Mouse (Mus musculus) hematopoietic stem cell, adult 5-6 weeks (primary cell): ENCODE results near the gene Dusp23. TPM values are rescaled to one million over a fixed set of nuclear protein-coding genes. Genes with fewer than 3 reads are reported as not detected.

ENCODE experiments used
- ATAC-seq, 2 experiments: fragments of 125-278 bp in 1 of 2; replicated peaks in 1 of 2; 2 replicates each; pipeline ENCODE4 v1.8.0; 2016 to 2017; ENCODE audit warnings: inconsistent platforms in 2 of 2, mild to moderate bottlenecking in 2 of 2, moderate number of reproducible peaks in 2 of 2, low read depth in 1 of 2, moderate TSS enrichment in 1 of 2; ENCODE audit not compliant: low FRiP score in 2 of 2, poor library complexity in 2 of 2, severe bottlenecking in 2 of 2, insufficient read depth in 1 of 2, low TSS enrichment in 1 of 2
- total RNA-seq: library from RNA; stranded (forward); fragments of 172-1452, 232-1000 nt; gene quantifications from 2 replicates; pipeline ENCODE4 v1.2.3, GENCODE M21; 2017

Dusp23 gene
- total RNA-seq, 1 experiment from 2014 or later: 0.79 TPM

DNA sequence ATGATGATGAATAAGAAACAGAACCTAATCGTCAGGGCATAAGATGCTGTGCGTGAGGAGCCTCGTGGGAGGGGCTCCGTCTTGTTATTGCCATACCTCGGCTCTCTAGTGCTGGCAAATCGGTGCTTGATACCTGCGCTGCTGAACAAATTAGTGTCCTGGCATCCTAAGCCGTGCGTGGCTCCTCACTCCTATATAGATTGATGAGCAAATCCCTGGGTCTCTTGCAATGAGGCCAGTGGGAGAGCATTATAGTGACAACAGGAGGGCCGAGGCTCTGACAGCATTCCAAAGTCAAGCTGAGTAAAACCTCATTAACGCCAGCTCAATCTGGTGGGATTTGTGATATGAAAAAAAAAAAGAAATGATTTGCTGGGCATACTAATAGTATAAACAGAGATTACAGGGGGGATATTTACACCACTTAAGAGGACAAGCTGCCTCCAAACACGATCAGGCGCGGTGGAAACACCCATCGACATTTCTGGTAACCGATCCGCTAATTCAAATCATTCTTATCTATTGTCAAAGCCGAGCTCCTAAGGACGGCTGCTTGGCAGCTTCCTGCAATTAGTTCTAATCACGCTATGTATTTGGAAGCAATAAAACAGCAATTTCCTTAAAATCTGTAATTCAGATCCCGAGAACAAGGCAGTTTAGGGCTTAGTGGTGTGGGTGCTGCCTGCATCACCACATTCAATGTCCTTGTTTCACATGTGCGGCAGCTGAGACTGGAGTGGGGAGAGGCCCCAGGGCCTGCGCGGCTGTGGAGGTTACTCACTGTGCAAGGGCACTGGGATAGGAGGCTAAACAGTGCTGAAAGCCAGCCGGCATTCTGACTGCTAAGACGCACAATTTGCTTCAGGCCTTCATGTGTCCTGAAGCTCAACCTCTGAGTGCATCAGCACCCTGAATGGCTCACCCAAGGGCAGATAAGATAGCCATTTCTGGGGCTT, 46.9 kb downstream of the Dusp23 start:
- no peak for ATAC-seq

DNA sequence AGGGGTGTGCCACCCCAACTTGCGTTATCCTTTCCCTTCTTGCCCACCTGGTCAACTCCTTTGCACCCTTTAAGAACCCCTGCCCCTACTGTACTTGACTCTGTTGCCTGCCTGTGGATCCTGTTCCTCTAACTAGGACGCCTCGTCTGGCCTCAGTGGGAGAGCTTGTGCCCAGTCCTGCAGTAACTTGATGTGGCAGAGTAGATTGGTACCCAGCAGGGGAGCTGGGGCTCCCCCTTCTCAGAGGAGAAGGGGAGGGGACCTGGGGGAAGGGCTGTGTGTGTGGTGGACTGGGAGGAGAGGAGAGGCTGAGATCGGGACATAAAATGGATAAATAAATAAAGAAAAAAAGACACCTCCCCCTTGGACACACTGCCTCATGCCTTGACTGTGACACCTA, 47.7 kb downstream of the Dusp23 start:
- ATAC-seq: no peak

DNA sequence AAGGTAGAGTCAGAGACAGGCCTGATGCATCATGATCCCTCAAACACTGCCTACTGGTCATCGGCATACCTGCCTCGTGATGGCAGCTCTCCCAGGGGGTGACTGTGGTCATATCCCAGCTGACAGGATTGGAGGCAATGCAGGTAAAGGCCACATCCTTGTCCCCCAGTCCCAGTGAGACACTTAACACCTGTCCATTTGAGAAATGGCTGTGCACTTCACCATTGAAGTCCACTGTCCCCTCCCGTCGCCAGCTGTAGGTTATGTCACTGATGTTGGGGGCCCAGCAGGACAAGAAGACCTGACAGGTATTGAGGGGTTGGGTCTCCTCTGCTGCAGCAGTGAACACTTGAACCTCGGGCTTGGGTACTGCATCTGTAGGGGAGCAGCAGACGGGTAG, 48.5 kb downstream of the Dusp23 start:
- no peak for ATAC-seq

- no peak for ATAC-seq
These were observed 50.3 kb downstream of the Dusp23 start for GRCm38 (mm10) chr1:172582436-172582835.

Other genes with a start within 250 kb of the Dusp23 start
- not detected in 2 replicates for gene Slamf9, start 157.6 kb downstream of the Dusp23 start, total RNA-seq
- gene Igsf9, start 151.2 kb downstream of the Dusp23 start, total RNA-seq: 1.1 and 1.9 TPM in 2 replicates
- gene Tagln2, start 132.9 kb downstream of the Dusp23 start, total RNA-seq: 251 and 258 TPM in 2 replicates
- gene Cfap45, start 112.2 kb downstream of the Dusp23 start, total RNA-seq: 1.2 and 2.9 TPM in 2 replicates
- gene Vsig8, start 77.0 kb downstream of the Dusp23 start, total RNA-seq: not detected in 2 replicates
- gene Slamf8, start 42.4 kb downstream of the Dusp23 start, total RNA-seq: 0.50 and 1.3 TPM in 2 replicates
- gene Fcrl6, start 30.4 kb downstream of the Dusp23 start, total RNA-seq: not detected in 2 replicates
- gene Crp, start 65.1 kb upstream of the Dusp23 start, total RNA-seq: not detected in 2 replicates